Mouse (Mus musculus) embryo, embryonic 9.5 days (tissue): Measurements from ENCODE around the gene Sergef.
"Not testable (repeated sequence)": the region's sequence is repeated elsewhere in the genome, so short reads cannot be mapped to it uniquely, and the experiment has no call there.

Experiments used
- DNase-seq: peaks from one replicate; pipeline ENCODE4 v3.0.0-alpha.2; 2017; ENCODE audit errors: extremely low spot score

Gene Sergef

DNA sequence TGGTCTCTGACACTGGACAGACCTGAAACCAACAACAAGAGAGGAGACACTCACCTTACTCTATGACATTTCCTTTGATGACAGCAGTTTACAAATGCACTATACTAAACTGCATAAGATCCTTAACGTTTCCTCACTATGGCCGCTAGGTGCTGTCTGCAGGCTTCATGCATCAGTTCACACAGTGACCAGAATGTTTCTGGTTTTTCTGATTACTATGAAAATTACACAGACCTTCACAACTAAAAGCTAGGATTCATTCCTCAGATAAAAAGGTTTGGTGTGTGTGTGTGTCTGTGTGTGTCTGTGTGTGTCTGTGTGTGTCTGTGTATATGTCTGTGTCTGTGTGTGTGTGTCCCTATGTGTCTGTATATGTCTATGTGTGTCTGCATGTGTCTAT, 63.7 kb downstream of the Sergef start:
- DNase-seq: no peak

DNA sequence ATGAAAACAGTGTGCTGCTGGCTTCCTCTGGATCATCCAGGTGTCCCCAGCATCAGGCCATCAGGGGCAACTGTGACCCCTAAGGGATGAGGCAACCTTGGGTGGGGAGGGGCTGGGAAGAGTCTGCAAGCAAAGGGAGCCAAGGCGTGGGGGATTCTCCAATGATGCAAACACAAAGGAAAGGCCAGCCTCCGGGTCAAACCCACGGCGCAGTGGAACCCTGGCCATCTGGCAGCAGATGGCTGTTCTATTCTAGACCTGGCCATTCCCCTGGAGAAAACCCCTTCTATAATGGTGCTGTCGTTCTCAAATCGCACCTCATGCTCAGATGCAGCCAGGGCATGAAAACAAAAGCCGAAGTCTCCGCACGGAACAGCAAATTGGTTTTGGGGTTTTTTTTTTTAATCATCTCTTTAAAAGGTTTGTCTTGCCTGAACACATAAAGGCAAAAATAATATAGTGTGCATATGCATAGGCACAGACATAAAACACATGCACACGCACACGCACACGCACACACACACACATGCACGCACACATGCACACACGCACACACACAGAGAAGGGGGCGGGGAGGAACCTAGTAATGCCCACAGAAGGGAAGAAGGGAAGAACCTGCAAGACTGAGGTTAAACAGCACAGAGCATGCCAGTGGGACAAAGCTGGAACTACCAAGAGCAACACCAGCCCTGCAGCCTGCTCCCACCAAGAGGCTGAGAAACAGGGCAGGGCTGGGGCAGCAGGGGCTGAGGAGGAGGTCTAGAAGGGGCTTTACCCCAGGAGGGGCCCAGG, 66.6 kb downstream of the Sergef start:
- no peak for DNase-seq

DNA sequence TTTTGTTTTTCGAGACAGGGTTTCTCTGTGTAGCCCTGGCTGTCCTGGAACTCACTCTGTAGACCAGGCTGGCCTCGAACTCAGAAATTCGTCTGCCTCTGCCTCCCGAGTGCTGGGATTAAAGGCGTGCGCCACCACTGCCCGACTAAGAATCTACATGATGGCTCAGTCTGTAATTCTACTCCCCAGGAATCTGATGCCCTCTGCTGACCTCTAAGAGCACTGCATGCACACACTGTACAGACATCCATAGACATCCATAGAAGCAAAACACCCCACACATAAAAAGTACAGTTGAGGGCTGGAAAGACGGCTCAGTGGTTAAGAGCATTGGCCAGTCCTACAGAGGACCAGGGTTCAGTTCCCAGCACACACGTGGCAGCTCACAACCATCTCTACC, 70.1 kb downstream of the Sergef start:
- DNase-seq: not testable (repeated sequence)

DNA sequence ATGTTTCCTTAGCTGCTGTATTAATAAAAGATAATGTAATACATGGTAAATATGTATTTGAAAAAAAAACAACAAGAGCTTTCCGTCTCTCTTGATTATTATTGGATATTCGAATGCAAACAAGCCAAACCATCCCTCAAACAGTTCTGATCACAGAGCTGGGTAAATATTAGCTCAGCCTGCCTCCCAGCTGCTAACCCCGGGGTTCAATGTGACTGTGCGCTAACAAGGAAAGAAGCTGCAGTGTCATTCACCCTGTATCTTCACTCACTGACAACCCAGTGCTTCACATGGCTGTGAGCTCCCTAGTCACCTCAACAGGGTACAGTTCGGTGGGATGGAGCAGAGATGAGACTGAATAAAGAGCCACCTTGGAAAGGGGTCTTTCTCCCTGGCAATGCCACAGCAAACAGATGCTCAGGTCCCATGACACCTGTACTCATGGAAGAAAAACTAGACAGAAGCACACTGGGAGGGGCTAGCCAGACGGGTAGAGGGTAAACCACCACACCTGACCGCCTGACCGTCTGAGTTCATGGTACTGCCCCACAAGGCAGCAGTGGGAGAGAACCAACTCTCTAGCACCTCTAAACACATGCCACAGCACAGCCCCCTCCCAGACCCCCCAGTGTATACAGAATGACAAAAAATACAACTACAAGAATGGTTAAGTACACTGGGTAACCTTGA, 73.1 kb downstream of the Sergef start:
- DNase-seq: no peak

DNA sequence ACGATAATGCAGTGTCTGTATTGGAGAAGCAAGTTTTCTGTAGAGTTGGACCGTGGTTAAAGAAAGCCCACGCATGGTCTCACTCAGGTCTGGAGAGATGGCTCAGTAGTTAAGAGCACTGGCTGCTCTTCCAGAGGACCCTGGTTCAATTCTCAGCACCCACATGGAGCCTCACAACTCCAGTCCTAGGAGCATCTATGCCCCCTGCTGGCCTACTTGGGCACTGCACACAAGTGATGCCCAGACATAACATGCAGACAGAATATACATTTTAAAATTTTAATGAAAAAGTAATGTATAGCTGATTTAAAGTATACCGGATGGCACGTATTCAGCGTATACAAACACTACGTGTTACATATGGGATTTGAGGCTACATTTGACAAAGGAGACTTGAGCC, 74.2 kb downstream of the Sergef start:
- no peak for DNase-seq

DNA sequence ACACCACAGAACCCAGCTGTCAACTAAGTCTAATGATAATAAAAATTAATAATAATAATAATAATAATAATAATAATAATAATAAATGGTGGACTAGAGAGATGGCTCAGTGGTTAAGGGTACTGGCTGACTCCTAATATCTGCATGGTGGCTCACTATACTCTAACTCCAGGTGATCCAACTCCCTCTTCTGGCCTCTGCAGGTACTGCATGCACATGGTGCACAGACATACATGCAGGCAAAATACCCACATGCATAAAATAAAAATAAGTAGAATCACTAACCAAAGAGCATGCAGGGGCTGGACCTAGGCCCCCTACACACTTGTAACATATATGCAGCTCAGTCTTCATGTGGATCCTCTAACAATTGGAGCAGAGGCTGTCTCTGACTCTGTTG, 75.8 kb downstream of the Sergef start:
- no peak for DNase-seq

DNA sequence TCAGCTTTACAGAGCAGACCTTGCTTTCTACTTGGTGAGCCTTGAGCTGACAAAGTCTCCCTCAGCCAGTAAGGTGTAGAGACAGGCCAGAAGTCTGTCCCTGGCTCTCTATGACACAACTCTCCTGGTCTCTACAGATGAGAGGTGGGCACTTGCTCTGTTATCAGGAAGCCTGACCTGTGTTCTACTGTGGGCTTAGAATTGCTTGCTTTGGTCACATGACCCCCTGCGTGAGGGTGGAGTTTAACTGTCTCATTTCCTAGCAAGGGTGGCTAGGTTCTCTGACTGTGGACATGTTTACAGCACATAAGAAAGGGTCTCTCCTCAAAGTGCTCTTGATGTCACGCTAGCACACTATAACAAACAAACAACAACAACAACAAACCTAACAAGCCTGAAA, 79.5 kb downstream of the Sergef start:
- no peak for DNase-seq

DNA sequence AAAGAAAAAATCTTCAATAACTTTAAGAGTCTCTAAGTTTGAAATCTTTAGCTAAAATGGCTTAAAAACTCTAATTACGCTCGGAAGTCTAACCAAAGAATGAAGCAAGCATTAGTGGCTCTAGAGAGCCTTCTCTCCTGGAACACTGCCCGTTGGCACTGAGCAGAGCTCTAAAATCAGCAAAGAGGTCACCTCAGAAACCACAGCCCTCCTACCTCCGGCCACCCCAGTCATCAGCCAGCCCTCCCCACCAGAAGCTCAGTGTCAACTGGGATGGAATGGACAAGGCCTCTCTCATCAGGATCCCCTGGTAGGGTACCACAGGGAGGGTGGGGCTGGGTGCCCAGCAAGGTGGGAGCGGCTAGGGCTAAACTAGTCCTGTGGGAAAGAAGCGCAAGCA, 80.0 kb downstream of the Sergef start:
- DNase-seq: no peak

DNA sequence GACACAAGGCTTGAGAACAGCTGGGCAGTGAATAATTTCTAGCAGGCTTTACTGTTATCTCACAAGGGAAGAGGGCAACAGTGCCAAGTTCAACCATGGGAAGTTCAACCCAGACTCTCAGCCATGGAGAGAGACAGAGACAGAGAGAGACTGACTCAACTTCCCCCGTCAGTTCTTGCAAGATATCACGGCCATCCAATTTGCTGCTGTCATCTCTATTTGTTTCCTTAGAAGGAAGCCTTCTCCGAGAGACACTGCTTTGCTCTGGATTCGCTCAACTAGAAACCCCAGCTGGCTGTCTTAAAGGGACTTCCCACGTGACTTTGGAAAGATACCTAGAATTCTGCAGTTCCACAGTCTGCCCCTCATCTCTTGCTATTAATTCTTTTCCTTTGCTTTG, 80.6 kb downstream of the Sergef start:
- DNase-seq: no peak

DNA sequence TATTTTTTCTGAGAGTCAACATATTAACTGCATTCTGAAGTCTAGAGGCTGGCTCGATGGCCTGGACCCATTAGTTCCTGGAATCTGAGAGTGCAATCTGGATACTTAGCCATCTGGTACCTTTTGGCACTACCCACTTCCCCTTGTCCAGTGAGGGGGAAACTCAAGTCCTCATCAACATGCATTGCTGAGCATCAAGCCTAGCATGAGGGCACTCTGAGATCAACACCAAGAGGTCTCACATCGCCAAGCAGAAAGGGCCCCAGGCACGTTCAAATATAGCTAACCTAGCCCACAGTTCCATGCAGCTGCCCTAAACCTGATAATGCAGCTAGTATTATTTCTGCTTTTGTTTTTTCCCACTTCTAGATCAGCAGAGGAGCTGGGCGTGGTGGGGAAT, 81.6 kb downstream of the Sergef start:
- no peak for DNase-seq

DNA sequence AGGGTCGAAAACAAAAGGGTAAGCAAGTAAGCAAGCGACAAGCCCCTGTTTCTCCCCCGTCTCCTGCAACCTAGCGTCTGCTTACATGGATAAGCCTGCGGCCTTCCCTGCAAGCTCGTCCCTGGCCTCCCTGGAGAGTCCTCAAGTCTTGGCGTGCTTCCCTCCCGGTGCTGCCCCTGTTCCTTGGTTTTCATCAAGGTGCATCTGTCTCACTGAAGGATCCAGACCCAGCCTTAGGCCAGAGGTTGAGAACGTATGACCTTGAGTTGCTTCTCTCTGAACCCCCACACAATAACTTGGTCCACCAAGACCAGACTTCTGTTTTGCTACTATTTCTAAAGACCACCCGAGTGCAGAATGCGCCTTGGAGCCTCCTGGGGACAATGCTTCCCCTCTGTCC, 82.2 kb downstream of the Sergef start:
- no peak for DNase-seq

DNA sequence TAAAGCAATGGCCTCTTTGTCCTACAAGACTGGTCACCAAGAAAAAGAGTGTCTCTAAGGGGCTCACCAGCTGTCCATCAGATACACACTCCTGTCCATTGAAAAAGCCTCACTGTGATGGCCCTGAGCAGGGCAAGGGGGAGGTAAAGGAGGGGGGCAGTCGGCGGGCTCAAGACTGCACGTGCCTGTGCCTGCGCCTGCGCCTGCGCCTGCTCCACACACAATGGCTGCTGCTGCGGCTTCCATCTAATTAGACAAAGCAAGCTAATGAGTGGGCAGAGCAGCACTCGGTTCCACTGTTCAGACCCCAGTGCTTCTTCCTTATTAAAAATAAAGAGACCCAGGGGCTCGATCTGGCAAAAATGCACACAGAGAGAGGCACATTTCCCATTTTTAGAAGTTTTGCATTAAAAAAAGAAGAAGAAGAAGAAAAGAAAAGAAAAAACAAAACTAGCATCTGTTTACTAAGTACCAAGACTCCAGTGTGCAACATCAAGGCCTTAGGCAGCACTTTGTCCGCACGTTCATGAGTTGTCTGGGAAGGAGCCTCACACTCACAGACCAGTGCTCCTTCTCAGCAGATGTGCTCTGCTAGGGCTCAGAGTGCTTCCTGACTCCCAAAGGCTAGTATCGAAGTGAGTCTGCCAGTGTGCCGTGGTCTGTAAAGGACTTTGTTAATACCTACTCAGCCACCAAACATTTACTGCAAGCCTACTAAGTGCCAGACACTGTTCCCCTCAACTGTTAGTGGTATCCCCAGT, 83.1 kb downstream of the Sergef start:
- no peak for DNase-seq

DNA sequence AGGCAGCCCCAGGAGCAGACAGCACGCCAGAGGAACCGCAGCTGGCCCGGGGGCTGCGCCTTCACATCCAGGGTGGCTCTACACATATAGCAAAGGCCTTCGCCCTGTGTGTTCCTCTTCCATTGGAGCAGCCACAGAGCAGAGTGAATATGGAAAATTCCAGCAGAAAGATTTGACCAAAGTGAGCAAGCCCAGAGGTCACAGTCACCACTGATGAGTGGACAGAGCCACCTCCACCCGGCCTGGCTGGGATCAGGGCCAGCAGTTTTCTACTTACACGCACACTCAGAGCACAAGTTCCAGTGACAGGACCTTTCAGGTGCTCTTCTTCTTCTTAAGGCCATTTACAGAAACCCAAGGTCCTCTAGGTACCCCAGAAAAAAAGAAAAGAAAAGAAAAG, 83.9 kb downstream of the Sergef start:
- DNase-seq: no peak

DNA sequence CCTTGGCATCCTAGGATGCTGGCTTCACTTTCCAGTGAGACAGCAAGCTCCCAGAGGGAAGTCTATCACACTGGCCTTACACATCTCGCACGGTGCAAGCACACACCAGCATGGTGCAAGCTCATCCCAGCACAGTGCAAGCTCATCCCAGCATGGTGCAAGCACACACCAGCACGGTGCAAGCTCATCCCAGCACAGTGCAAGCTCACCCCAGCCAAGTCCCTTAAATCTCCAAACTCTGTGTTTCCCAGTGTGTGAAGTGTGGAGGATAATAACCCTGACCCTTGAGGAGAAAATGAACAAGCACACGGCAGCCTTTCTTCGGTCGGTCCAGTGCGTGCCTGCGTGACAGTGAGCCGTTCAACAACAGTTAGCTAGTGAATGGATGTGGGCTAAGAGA, 84.8 kb downstream of the Sergef start:
- DNase-seq: no peak

DNA sequence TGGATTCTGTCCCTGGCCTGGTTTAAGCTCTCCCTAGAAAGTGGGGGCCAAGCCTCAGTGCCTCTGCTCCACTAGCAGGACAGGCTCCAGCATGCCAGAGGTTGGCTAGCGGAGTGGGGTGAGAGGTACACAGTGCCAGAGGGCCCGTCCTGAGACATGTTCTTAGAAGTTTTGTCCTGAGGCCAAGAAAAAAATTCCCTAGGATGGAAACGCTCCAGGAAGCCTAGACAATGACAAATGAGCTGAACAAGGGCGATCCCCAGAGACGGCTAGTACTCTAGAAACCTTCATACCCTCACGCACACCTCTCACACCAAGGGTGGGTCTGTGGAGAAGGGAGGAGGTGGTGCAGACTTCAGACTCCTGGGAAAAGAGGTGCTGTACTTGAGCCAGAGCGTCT, 85.6 kb downstream of the Sergef start:
- no peak for DNase-seq

DNA sequence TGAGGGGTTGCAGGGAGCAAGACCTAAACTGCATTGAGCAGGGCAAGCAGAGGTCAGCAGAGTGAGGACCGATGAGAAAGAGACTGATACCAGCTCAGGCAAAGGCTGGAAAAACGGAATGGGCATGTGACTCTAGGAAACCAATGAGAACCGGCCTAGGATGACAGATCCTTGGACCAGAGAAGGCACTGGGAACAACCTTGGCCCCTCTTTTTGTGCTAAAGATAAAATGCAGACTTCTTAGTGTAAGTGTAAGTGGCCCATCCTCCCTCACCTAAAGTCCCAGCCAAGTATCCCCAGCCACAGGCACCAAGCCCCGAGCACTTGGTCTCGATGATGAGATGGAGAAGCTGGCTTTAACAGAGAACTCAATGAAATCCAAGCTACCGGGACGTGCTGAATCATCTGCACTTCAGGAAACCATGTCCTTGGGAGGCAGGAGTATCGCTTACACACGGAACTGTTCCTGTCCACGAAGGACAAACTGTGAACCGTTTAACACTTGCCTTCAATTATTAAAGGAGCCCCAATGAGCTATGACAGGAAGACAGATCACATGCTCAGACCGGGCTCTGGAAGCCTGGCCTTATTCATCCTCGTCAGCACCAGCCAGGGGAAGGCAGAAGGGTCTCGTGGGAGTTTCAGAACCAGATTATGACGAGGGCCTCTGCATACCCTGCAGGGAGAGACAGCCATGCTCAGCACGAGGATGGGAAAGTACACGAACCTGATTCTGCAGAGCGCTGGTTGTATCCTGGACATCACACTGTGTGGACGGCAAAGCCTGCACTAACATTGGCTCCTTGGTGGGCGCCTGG, 87.5 kb downstream of the Sergef start:
- DNase-seq: no peak

DNA sequence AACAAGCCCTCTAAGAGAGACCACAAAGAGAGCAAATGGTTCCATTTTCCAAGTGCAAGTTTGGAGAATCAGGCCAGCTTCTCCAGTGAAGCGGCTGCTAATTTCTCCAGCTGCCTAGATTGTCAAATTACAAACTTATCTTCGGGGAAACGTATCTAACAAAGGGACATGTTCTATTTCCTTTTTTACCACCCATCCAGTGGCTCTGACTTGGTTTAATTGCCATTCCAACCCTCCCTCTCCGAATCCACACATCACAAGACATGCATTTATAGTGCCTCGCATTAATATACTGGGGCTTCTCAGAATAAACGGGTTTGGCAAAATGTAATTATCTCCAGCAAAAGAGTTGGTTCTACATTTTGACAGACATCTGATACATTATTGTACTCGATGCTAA, 88.4 kb downstream of the Sergef start:
- no peak for DNase-seq

DNA sequence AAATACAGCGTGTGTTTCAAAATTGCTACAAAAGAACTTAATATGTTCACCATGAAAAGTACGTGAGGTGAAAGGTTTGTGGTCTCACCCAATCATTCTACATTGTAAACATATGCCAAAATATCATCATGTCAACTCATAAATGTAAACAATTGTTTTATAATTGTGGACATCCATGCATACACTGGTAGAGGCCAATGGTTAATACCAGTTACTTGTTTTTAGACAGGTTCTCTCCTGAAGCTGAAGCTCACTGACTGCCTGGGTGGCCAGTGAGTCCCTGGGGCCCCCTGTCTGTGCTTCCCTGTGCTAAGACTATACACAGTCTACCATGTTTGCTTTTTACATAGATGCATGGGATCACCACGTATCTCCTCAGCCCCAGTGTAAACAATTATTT, 91.5 kb downstream of the Sergef start:
- no peak for DNase-seq

DNA sequence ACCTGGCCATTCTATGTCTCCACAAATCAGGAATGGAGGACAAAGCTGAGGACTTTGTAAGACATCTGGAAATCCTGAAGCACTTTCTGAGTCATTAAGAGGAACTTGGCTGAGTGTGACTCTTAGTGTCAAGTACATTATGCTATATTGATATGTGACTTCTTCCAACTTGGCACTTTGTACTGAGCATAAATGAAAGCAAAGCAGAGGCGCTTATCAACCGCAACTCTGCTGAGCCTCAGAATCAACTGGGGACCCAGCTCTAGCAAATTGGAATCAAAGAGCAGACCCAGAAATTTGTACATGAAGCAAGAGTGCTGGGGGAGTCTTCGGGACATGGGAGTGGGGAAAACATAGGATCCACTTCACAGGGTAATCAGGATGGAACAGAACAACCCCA, 92.0 kb downstream of the Sergef start:
- no peak for DNase-seq

DNA sequence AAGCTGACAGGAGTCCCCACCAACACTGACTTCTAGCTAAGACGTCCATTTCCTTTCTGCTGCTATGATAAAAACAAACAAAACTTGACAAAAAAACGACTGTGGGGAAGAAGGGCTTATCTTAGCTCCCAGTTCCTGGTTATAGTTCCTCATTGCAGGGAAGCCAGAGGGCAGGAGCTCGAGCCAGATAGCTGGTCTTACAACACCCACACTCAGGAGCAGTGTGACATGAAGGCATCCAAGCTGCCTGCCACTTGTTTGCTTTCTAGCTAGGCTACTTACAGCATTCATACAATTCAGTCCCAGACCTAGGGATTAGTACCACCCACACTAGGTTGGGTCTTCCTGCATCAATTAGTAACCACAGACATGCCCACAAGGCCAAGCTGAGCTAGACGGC, 93.1 kb downstream of the Sergef start:
- no peak for DNase-seq

DNA sequence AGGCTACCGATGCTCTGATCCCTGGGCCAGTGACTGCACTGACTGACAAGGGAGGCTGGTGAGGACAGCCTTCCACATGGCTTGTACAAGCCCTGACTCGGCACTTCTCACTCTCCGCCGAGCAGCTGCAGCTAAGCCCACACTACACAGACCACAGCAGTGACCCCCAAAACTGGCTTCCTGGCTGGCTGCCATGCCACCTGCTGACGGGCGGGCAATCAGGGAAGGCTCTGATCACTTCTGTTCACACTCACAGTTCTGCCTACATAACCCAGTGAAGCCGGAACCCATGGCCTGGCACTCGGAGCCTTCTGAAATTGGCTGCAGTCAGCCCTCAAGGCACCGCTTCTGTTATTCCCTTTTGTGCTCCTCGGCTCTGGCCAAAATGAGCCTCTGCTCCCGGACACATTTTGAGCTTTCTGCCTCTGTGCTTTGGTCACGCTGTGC, 95.4 kb downstream of the Sergef start:
- DNase-seq: no peak

DNA sequence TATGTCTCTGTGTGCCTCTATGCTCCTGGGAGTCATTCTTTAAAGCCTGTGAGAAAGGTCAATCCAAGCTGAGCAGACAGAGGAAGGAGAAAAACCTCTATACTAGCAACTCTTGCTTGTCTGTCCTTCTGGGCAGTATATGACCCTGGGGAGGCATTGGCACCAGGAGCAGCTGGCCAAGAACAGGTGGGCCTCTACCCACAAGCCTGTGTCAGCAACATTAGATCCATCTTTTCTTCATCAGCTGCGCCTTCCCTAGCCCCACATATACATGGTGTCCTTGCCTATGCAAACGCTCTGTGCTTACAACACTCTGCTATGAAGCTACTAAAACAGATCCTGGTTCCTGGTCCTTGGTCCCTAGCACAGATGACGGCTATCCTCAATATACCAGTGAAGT, 97.5 kb downstream of the Sergef start:
- no peak for DNase-seq
